Mouse (Mus musculus) hindbrain, embryonic 14.5 days (tissue): ENCODE data around the gene Cry2. TPM values are rescaled to one million over a fixed set of nuclear protein-coding genes. Genes with fewer than 3 reads are reported as not detected.
A peak's percentile ranks its signal among the peaks of the same experiment; 100 is the strongest.

Experiments
- ATAC-seq: fragments of 200-750 bp; cut with Nextera tagmentation; 2 replicates; pipeline ENCODE4 v1.8.0; 2017; ENCODE audit warnings: moderate number of reproducible peaks, mild to moderate bottlenecking, moderate TSS enrichment, moderate library complexity; ENCODE audit not compliant: low FRiP score
- DNase-seq: peaks from one replicate; pipeline ENCODE4 v3.0.0-alpha.2; 2015; ENCODE audit warnings: low spot score
- H3K27ac ChIP-seq: fragments of 300-500 bp; sonication (generic); 2 replicates; pipeline ENCODE4 v1.5.1; 2014; ENCODE audit warnings: mild to moderate bottlenecking, moderate library complexity
- H3K27me3 ChIP-seq: fragments of 300-500 bp; sonication (generic); 2 replicates; pipeline ENCODE4 v1.6.1; 2014; ENCODE audit warnings: mild to moderate bottlenecking, low read length, mixed read lengths; ENCODE audit not compliant: control insufficient read depth, insufficient read depth
- H3K36me3 ChIP-seq: fragments of 300-500 bp; sonication (generic); replicated peaks from 2 replicates; pipeline ENCODE4 v1.6.1; 2014; ENCODE audit not compliant: control insufficient read depth, insufficient read depth
- H3K4me1 ChIP-seq: fragments of 300-500 bp; sonication (generic); replicated peaks from 2 replicates; pipeline ENCODE4 v1.6.1; 2014; ENCODE audit warnings: antibody characterized with exemption, low read length, mixed read lengths; ENCODE audit not compliant: control insufficient read depth, insufficient read depth
- H3K4me2 ChIP-seq: fragments of 300-500 bp; sonication (generic); replicated peaks from 2 replicates; pipeline ENCODE4 v1.6.1; 2014; ENCODE audit warnings: mild to moderate bottlenecking, moderate library complexity
- H3K4me3 ChIP-seq: fragments of 300-500 bp; sonication (generic); replicated peaks from 2 replicates; pipeline ENCODE4 v1.5.1; 2014; ENCODE audit warnings: mild to moderate bottlenecking, low read length
- H3K9ac ChIP-seq: fragments of 300-500 bp; sonication (generic); 2 replicates; pipeline ENCODE4 v1.6.1; 2014
- H3K9me3 ChIP-seq: fragments of 300-500 bp; sonication (generic); 2 replicates; pipeline ENCODE4 v1.6.1; 2016; ENCODE audit warnings: low read length; ENCODE audit not compliant: control insufficient read depth
- WGBS: fragments of 180-500 bp; shearing (Covaris S2); extraction: QIAGEN DNeasy Blood & Tissue Kit; methylation state at CpG from one replicate; pipeline ENCODE4 v1.1.7; 2014; 5-methylcytosine and 5-hydroxymethylcytosine counted together
- polyA plus RNA-seq: library from polyadenylated mRNA; unstranded; fragments of >200 nt; fragmentation: Nextera tagmentation; extraction: Ambion mirVana; gene quantifications from 2 replicates; pipeline ENCODE4 v1.2.1, GENCODE M21; 2014

The Cry2 gene
- polyA plus RNA-seq, 1 experiment from 2014 or later: 34.6 TPM

DNA sequence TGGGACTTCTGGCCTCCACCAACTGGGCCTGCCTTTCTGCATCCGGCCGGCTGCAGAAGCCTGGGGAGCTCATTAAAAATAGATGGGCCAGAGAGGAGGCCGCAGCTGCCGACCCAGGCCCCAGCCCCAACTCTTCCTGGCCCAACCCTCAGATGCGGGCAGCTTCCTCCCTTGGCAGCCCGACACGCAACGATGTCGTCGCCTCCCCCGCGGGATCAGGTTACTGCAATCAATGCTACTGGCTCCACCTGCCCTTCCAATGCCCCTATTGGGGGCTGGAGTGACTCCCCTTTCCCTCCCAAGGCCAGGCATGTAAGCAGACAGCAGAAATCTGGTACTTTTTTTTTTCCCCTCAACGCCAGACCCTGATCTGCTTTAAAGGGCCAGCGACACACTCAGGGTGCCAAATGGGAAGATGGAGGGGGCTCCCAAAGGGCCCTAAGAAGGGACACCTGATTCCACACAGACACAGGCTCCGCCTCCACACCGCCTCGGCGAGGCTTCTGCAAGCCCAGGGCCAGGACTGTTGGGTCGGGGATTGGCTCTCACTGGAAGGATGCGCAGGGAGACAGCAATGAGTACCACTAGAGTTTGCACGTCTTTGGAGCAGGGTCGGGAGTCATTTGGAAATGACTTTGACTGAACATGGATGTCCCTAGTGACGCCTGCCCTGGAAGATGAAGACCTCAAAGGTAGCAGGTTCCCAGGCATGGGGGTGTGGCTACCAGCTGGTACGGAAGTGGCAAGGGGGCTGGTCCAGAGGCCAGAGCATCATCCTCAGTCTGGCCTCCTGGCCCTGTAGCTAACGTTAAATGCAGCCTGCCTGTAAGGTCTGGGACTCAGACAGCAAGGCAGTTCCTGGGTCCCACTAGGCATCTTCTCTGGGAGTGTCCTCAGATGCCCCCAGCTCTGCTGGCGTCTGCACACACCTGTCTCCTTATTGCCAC is 41.3 kb downstream of the Cry2 start:
- WGBS: 4% methylated on average over 24 of the region's 26 CpGs
- H3K9ac ChIP-seq: peak overlapping the region; percentile 55
- no peaks in the 10 kb centered on the region for H3K9me3 ChIP-seq
- H3K27ac ChIP-seq: peak overlapping the region; percentile 88
- no peaks in the 10 kb centered on the region for H3K27me3 ChIP-seq
- DNase-seq (peak; percentile 47), ATAC-seq (no peak)
- peak overlapping the region; percentile 59 for H3K4me2 ChIP-seq
- peak overlapping the region; percentile 27 for H3K4me3 ChIP-seq
- peaks cover 53% of the 10 kb centered on the region for H3K4me1 ChIP-seq
- no peaks in the 10 kb centered on the region for H3K36me3 ChIP-seq

DNA sequence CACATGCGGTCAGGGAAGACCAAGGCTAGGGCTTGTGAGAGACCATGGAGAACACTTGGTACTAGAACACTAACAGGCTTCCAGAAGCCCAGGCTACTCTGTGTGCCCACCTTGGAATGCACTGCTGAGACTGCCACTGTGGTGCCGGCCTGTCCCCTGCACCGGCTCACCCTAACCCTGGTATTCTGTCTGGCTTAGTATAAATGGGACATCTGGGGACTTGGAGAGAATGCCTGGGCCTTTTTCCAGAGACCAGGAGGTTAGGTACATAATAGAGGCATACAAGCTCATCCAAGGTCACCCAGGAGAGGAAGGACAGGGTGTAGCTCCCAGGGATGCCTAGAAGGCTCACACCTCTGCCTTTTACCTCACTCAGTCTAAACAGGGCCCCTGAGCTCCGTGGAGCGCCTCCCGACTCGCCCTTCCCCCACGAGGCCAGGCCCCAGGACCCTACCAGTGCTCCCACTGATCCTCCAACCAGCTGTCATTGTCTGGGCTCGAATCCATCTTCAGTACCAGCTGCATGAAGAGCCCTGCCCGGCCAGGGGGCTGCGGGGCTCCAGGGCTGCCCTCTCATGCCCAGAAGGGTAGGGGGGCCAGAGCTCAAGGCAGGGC is 42.0 kb downstream of the Cry2 start:
- ATAC-seq (no peak), DNase-seq (no peak)
- 16% methylated on average over 11 of the region's 11 CpGs for whole genome bisulfite sequencing
- H3K4me3 ChIP-seq: peak overlapping the region; percentile 27
- peak overlapping the region; percentile 88 for H3K27ac ChIP-seq
- no peaks in the 10 kb centered on the region for H3K9me3 ChIP-seq
- H3K36me3 ChIP-seq: peaks cover 7% of the 10 kb centered on the region
- H3K27me3 ChIP-seq: no peaks in the 10 kb centered on the region
- peak overlapping the region; percentile 59 for H3K4me2 ChIP-seq
- H3K9ac ChIP-seq: peak overlapping the region; percentile 55
- peaks cover 53% of the 10 kb centered on the region for H3K4me1 ChIP-seq

DNA sequence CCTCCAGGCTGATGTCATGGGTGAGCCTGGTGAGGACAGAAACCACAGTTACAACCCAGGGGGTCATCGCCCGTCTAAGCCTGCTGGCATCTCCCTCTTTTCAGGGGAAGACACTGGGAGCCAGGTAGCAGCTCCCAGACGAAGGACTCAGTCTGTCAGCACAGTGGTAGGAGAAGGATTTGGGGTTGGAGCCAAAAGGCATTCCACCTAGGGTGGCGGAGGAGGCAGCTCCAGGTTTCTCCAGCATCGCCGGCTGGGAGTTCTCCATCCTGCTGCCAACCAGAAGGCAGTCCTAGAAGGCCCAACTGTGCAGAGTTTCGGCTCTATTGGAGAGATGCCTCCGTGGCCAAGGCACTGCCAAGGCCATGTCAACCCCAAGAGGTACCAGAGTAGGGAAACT is 42.7 kb downstream of the Cry2 start:
- DNase-seq (no peak), ATAC-seq (no peak)
- no peak overlapping the region for H3K4me3 ChIP-seq
- peak overlapping the region; percentile 59 for H3K4me2 ChIP-seq
- H3K36me3 ChIP-seq: peaks cover 14% of the 10 kb centered on the region
- no peaks in the 10 kb centered on the region for H3K27me3 ChIP-seq
- H3K9me3 ChIP-seq: no peaks in the 10 kb centered on the region
- 87% methylated on average over 8 of the region's 8 CpGs for WGBS
- H3K4me1 ChIP-seq: peaks cover 53% of the 10 kb centered on the region
- no peak overlapping the region for H3K9ac ChIP-seq
- peak overlapping the region; percentile 88 for H3K27ac ChIP-seq

DNA sequence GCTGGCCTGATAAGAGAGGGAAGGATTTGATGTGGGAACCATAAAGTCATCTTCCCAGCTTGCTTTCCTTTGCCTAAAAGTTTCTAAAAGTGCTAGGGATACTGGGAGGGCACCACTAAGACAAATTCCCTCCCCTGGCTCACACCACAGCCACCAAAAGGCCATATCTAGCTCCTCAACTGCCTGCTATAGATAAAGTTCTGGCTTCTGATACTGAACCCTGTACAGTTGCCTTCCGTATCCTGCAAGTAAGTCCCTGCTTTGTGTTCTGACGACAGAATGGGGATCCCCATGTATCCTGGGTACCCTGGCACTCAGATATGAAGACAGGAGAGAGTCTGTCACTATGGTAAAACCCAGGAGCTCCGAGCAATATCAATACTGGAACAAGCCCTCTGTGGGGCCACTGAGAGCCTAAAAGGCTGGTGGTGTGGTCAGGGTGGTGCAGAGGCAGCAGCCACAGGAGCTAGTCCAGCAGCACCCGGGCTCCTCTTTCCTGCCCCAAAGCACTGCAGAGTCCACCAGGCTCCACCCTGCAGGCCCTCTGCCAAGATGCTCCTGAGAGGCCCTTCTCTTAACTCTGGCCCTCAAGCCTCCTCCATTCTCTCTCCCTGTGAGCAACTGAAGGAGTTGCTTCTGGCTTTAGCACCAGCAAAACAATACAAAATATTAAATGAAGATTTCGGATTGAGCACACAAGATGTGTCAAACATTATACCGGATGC is 43.5 kb downstream of the Cry2 start:
- no peaks in the 10 kb centered on the region for H3K27me3 ChIP-seq
- DNase-seq: no peak
- H3K9me3 ChIP-seq: no peaks in the 10 kb centered on the region
- H3K36me3 ChIP-seq: peaks cover 21% of the 10 kb centered on the region
- no peak overlapping the region for H3K4me3 ChIP-seq
- 74% methylated on average over 6 of the region's 6 CpGs for WGBS
- peaks cover 53% of the 10 kb centered on the region for H3K4me1 ChIP-seq
- H3K9ac ChIP-seq: peak overlapping the region; percentile 13; the same call in 1 of the 2 replicates
- H3K27ac ChIP-seq: peak overlapping the region; percentile 81
- ATAC-seq: no peak
- peak overlapping the region; percentile 72 for H3K4me2 ChIP-seq

DNA sequence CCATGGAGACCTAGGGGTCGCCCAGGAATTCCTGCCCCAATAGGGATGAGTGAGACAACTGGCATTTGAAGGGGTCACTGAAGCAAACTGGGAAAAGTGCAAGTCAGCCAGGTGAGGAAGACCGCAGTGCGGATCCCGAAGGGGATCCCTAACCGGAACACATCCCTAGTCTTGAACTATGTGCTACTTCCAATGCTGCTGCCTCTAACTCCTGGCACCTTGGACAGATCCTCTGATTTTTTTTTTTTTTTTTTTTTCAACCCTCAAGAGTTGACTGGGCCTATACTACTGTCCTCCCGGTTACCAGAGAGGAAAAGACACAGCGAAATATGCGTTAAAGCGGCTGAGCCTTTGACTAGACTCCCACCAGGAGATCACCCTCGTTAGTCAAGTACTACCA is 44.2 kb downstream of the Cry2 start:
- Histone ChIP-seq H3K4me1 (peaks cover 53% of the 10 kb centered on the region), H3K36me3 (peaks cover 29% of the 10 kb centered on the region), H3K27ac (peak overlapping the region; percentile 81), H3K4me2 (peak overlapping the region; percentile 72), H3K4me3 (peak overlapping the region; percentile 66), H3K9me3 (no peaks in the 10 kb centered on the region), H3K27me3 (no peaks in the 10 kb centered on the region), H3K9ac (peak overlapping the region; percentile 74)
- ATAC-seq: no peak
- no peak for DNase-seq
- 2% methylated on average over 10 of the region's 10 CpGs for WGBS

DNA sequence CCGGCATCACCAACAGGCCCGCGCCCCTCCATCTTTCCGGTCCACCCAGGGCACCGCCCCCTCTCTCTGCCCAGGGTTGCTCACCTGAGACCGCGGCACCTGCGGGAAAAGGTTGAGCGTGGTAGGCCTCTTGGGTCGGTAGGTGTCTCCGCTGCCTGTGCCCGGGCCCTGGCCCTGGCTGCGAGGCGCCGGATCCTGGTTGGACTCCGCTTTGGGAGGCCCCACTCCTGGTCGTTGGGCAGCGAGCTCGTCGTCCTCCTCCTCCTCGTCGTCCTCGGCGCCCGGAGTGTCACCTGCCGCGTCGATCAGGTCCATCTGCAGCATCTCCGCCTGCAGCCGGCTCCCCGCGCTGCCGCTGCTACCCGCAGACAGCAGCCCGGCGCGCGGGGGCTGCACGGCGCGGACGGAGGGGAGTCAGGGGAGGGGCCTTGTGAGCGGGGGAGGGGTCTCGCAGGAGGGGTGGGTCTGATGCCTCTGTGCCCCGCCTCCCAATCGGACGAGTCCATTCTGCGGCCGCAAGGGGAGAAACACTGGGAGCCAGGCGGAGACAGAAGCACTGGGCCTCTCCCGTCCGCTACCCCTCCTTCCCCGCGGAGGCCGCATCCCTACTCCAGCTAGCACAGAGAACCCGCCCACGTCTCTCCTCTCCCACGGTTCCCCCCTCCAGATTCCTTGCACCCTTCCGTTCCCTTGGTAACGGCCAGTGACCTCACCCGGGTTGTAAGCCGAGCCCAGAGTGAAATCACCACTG is 44.8 kb downstream of the Cry2 start:
- no peaks in the 10 kb centered on the region for H3K9me3 ChIP-seq
- peaks cover 34% of the 10 kb centered on the region for H3K36me3 ChIP-seq
- H3K4me1 ChIP-seq: peaks cover 53% of the 10 kb centered on the region
- H3K4me3 ChIP-seq: peak overlapping the region; percentile 66
- DNase-seq (peak; percentile 91), ATAC-seq (peak; percentile 92)
- under 1% methylated on average over 55 of the region's 62 CpGs for WGBS
- H3K9ac ChIP-seq: peak overlapping the region; percentile 74
- peak overlapping the region; percentile 72 for H3K4me2 ChIP-seq
- no peaks in the 10 kb centered on the region for H3K27me3 ChIP-seq
- H3K27ac ChIP-seq: peak overlapping the region; percentile 81

DNA sequence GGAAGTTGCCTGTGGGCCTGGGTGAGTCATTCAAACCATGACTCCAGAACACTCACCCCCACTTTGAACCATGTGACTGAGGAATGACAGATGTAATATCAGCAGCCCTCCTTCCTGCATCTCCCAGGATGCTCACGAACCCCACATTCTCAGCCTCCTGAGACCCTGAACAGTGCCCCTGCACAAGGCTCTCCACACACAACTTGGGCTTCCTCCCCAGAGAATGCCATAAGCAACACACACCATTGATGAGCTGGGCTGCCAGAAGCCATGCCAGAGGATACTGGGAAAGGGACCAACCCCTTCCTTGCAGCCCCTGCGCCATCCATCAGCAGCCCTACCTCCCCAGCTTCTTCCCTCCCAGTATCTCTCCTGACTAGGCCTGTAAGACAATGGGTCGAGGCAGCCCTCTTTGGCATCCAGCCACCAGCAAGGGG is 45.7 kb downstream of the Cry2 start:
- WGBS: 41% methylated on average over 3 of the region's 3 CpGs
- Histone ChIP-seq H3K27me3 (no peaks in the 10 kb centered on the region), H3K27ac (peak overlapping the region; percentile 81), H3K4me3 (peak overlapping the region; percentile 66), H3K36me3 (peaks cover 44% of the 10 kb centered on the region), H3K9ac (peak overlapping the region; percentile 74), H3K4me2 (peak overlapping the region; percentile 72), H3K4me1 (peaks cover 51% of the 10 kb centered on the region), H3K9me3 (no peaks in the 10 kb centered on the region)
- DNase-seq (no peak), ATAC-seq (no peak)

DNA sequence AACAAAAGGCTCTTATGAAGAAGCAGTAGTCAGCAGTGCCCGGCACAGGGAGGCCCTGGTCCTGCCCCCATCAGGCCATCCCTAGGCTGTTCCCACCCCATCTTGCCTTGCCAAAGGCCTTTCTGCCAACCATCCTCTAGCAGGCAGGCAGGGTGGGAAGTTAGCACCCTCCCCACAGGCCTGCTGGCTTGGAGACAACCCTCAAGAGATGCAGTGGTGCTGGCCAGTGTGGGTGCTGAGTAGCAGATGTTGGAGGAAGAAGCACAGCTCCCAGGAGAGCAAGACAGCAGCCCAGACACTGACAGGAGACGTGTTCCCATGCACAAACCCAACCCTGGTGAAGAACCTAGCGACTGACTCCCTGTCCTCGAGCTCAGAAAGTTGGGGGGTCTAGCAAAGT is 46.2 kb downstream of the Cry2 start:
- Histone ChIP-seq H3K4me1 (peaks cover 46% of the 10 kb centered on the region), H3K36me3 (peaks cover 49% of the 10 kb centered on the region), H3K27ac (peak overlapping the region; percentile 81), H3K27me3 (no peaks in the 10 kb centered on the region), H3K4me2 (peak overlapping the region; percentile 72), H3K9ac (peak overlapping the region; percentile 74), H3K9me3 (no peaks in the 10 kb centered on the region), H3K4me3 (peak overlapping the region; percentile 66)
- WGBS: 67% methylated on average over 4 of the region's 4 CpGs
- no peak for DNase-seq
- ATAC-seq: no peak
